In genomic region chr14:76805151-76805785, GRCm38 (mm10) we compare ENCODE assay signal across 11 mouse cellular contexts.
DNase-seq lines count a peak whose midpoint lies in the region; ATAC-seq and TF ChIP-seq lines count a peak whose summit lies in the region.
"Had no signal": no experiment of that assay in that cellular context is flagged by ENCODE, and none has a peak within 500 bp of the region (broad histone marks: within the 10 kb centered on the region; RNA-seq: fewer than 3 reads in every experiment).

No protein-coding gene starts in this region.

- WGBS in heart, embryonic 10.5 days, result 56% methylated on average over 13 of the region's 13 CpGs
- 19% methylated on average over 13 of the region's 13 CpGs for WGBS in intestine, embryonic 15.5 days
- 39% methylated on average over 13 of the region's 13 CpGs for WGBS in limb, embryonic 14.5 days

- peak; percentile 62 for DNase-seq in heart, embryonic 10.5 days (ENCODE audit: low spot score)
- no peak for DNase-seq in heart, postnatal 36 days
- DNase-seq in limb, embryonic 14.5 days (ENCODE audit: low spot score), result no peak
- DNase-seq in layer of hippocampus, postnatal 14 days (ENCODE audit: low spot score in 2 of 2), result no peak
- DNase-seq in right cerebral cortex, postnatal 25 days, result no peak
- no peak for DNase-seq in cerebellum, postnatal 25 days
- DNase-seq: thymus, adult 2 months had no signal

- H3K27me3 ChIP-seq in heart, embryonic 10.5 days (ENCODE audit: insufficient read depth, poor library complexity, severe bottlenecking), result no peaks in the 10 kb centered on the region
- no peaks in the 10 kb centered on the region for H3K27me3 ChIP-seq in intestine, embryonic 15.5 days (replicated peaks)
- no peaks in the 10 kb centered on the region for H3K27me3 ChIP-seq in limb, embryonic 14.5 days (ENCODE audit: control insufficient read depth, insufficient read depth, low read length)

- no peak overlapping the region for H3K4me3 ChIP-seq in heart, embryonic 10.5 days
- no peak overlapping the region for H3K4me3 ChIP-seq in brown adipose tissue, adult 24 weeks (ENCODE audit: insufficient read depth, low read depth, low read length)
- H3K4me3 ChIP-seq in intestine, embryonic 15.5 days (replicated peaks), result no peak overlapping the region
- H3K4me3 ChIP-seq in limb, embryonic 14.5 days (replicated peaks; ENCODE audit: low read length), result no peak overlapping the region
- H3K4me3 ChIP-seq: hindbrain, embryonic 10.5 days; midbrain, embryonic 10.5 days had no signal

- TF ChIP-seq POLR2A in limb, embryonic 14.5 days (IDR thresholded peaks at IDR 0.05; ENCODE audit: borderline replicate concordance, extremely low read depth, insufficient read depth, insufficient read length), result no peak

- no peaks in the 10 kb centered on the region for H3K9me3 ChIP-seq in heart, embryonic 10.5 days
- no peaks in the 10 kb centered on the region for H3K9me3 ChIP-seq in intestine, embryonic 15.5 days
- H3K9me3 ChIP-seq in limb, embryonic 14.5 days (ENCODE audit: control insufficient read depth, low read length), result no peaks in the 10 kb centered on the region
- H3K9me3 ChIP-seq: midbrain, embryonic 10.5 days had no signal

- no peak overlapping the region for H3K9ac ChIP-seq in intestine, embryonic 15.5 days
- H3K9ac ChIP-seq in limb, embryonic 14.5 days (ENCODE audit: low read depth, low read length, severe bottlenecking), result no peak overlapping the region

- H3K4me2 ChIP-seq in intestine, embryonic 15.5 days (replicated peaks), result no peak overlapping the region
- H3K4me2 ChIP-seq in limb, embryonic 14.5 days (replicated peaks; ENCODE audit: low read depth, low read length, severe bottlenecking), result no peak overlapping the region

- H3K27ac ChIP-seq in heart, embryonic 10.5 days, result peak overlapping the region; percentile 83
- H3K27ac ChIP-seq in brown adipose tissue, adult 24 weeks (replicated peaks; ENCODE audit: low read depth, low read length), result peak overlapping the region; percentile 90
- peak overlapping the region; percentile 20; the same call in 1 of the 2 replicates for H3K27ac ChIP-seq in intestine, embryonic 15.5 days
- peak overlapping the region; percentile 84 for H3K27ac ChIP-seq in limb, embryonic 14.5 days (replicated peaks; ENCODE audit: low read depth, low read length)
- H3K27ac ChIP-seq: hindbrain, embryonic 10.5 days; midbrain, embryonic 10.5 days had no signal

- peaks cover 25% of the 10 kb centered on the region for H3K4me1 ChIP-seq in heart, embryonic 10.5 days
- H3K4me1 ChIP-seq in brown adipose tissue, adult 24 weeks (ENCODE audit: control insufficient read depth, insufficient read depth, insufficient read length, low read length), result peaks cover 7% of the 10 kb centered on the region; the same call in 1 of the 2 replicates
- H3K4me1 ChIP-seq in intestine, embryonic 15.5 days (replicated peaks), result peaks cover 11% of the 10 kb centered on the region
- peaks cover 27% of the 10 kb centered on the region for H3K4me1 ChIP-seq in limb, embryonic 14.5 days (ENCODE audit: control insufficient read depth, insufficient read depth, low read length)

- ATAC-seq in intestine, embryonic 15.5 days, result peak; percentile 93
- ATAC-seq in limb, embryonic 14.5 days (ENCODE audit: low FRiP score, low read depth), result no peak

- intact Hi-C loops in heart, postnatal 36 days (cut with DNase I), result loop anchor here (2.0 kb wide), 1 partner anchor 300 kb away; no protein-coding TSS in a partner anchor

- no peaks in the 10 kb centered on the region for H3K36me3 ChIP-seq in heart, embryonic 10.5 days
- no peaks in the 10 kb centered on the region for H3K36me3 ChIP-seq in intestine, embryonic 15.5 days
- H3K36me3 ChIP-seq in limb, embryonic 14.5 days (ENCODE audit: control insufficient read depth, insufficient read depth, low read length), result no peaks in the 10 kb centered on the region
- H3K36me3 ChIP-seq: hindbrain, embryonic 10.5 days; midbrain, embryonic 10.5 days had no signal

Comparison
In these comparisons a context has a peak if more than half of its experiments do, and no peak if none do; other contexts are left out.
1. H3K27ac ChIP-seq: peak in every context shown above with its lines; median percentile 90 in brown adipose tissue, adult 24 weeks; 84 in limb, embryonic 14.5 days; 83 in heart, embryonic 10.5 days; 20 in intestine, embryonic 15.5 days.